In genomic region chr3:31019287-31019686, GRCm38 (mm10) we compare ENCODE assay signal across 24 mouse cellular contexts. TPM values are rescaled to one million over a fixed set of nuclear protein-coding genes. Genes with fewer than 3 reads are reported as not detected.
A peak's percentile ranks its signal among the peaks of the same experiment; 100 is the strongest.
DNase-seq lines count a peak whose midpoint lies in the region; TF ChIP-seq lines count a peak whose summit lies in the region.
"Had no signal": no experiment of that assay in that cellular context is flagged by ENCODE, and none has a peak within 500 bp of the region (broad histone marks: within the 10 kb centered on the region; RNA-seq: fewer than 3 reads in every experiment).

No protein-coding gene starts in this region.

- H3K9ac ChIP-seq in ES-E14 (ENCODE audit: insufficient read depth, low read depth, low read length, poor library complexity, severe bottlenecking), result no peak overlapping the region

- peak overlapping the region; percentile 77; the same call in 1 of the 2 replicates for H3K27ac ChIP-seq in ES-E14 (ENCODE audit: insufficient read depth, low read depth, low read length, poor library complexity, severe bottlenecking)

- H3K4me1 ChIP-seq in E14TG2a.4 (replicated peaks; ENCODE audit: low read depth, low read length) (peaks cover 88% of the 10 kb centered on the region), ES-E14 (ENCODE audit: control insufficient read depth in 2 of 2, insufficient read depth in 2 of 2, low read length in 2 of 2, poor library complexity in 1 of 2) (peaks cover 15 to 23% of the 10 kb centered on the region in 2 experiments)

- H3K36me3 ChIP-seq in E14TG2a.4 (ENCODE audit: insufficient read depth, low read length) (peaks cover 48% of the 10 kb centered on the region), ES-E14 (ENCODE audit: control insufficient read depth, insufficient read depth, low read length, poor library complexity, severe bottlenecking) (peaks cover 9% of the 10 kb centered on the region; the same call in 1 of the 2 replicates)

- H3K9me3 ChIP-seq in E14TG2a.4 (ENCODE audit: low read length) (no peaks in the 10 kb centered on the region), ES-E14 (ENCODE audit: control insufficient read depth, insufficient read depth, low read depth, low read length) (no peaks in the 10 kb centered on the region)
- H3K9me3 ChIP-seq: G1E had no signal

- no peaks in the 10 kb centered on the region for H3K27me3 ChIP-seq in E14TG2a.4 (ENCODE audit: insufficient read depth, low read length)
- H3K27me3 ChIP-seq: CH12.LX, Patski had no signal

- 0 out of 2 replicates have a peak overlapping the region, but pooled peaks have one; percentile 7 for H3K4me3 ChIP-seq in E14TG2a.4 (replicated peaks; ENCODE audit: low read length)
- no peak overlapping the region for H3K4me3 ChIP-seq in ES-E14 (ENCODE audit: insufficient read depth in 1 of 2, low read depth in 1 of 2, low read length in 2 of 2, poor library complexity in 1 of 2, severe bottlenecking in 1 of 2)

- DNase-seq in ES-CJ7 (ENCODE audit: low read depth, low spot score) (peak; percentile 48), ES-E14 (ENCODE audit: low read depth, low spot score) (no peak), R1 (ENCODE audit: low read depth, low spot score) (peak; percentile 50)
- DNase-seq in spleen, postnatal 36 days (ENCODE audit: low spot score in 2 of 2), result no peak
- no peak for DNase-seq in adrenal gland, postnatal 36 days
- no peak for DNase-seq in urinary bladder, postnatal 25 days (ENCODE audit: low spot score)
- DNase-seq in spleen, postnatal 4 days (ENCODE audit: low spot score in 2 of 2), result no peak
- DNase-seq: adrenal gland, adult 2 months; adrenal gland, adult 8-10 months; adrenal gland, postnatal 10 days; adrenal gland, postnatal 14 days; adrenal gland, postnatal 25 days; B cell, adult 2 months; cerebellum, adult 11 months; cerebellum, adult 11-12 months; cerebellum, adult 18-20 months; cerebellum, adult 2 months; cerebellum, adult 8-10 months; cerebellum, adult 9-10 months; cerebellum, adult 9-11 months had no signal

- in situ Hi-C loops in ES-E14 (cut with MboI; ENCODE audit: low sequenced_read_pairs in 2 of 2, unreplicated experiment in 2 of 2), result no loop called here

- no peak for TF ChIP-seq CTCF in E14TG2a.4 (conservative IDR thresholded peaks at IDR 0.05; ENCODE audit: low read length)

TF ChIP-seq in ES-E14, 5 proteins besides CTCF, POLR2A, EP300 and RAD21:
- no peak for TF ChIP-seq CHD2 (IDR thresholded peaks at IDR 0.05; ENCODE audit: low read depth, low read length)
- TF ChIP-seq MAFK (IDR thresholded peaks at IDR 0.05; ENCODE audit: insufficient read depth, low read depth, low read length), result peak; percentile 75

RNA-seq across cellular contexts. Expression of gene Prkci, which starts 23.7 kb away (rescaled TPM):
- 95.2 and 107 TPM in 2 replicates for total RNA-seq in ES-E14 (2012; rRNA removed)
- total RNA-seq in adrenal gland, postnatal 36 days (2021), result 10 to 100 TPM; 43.2 to 56.1 TPM

RNA-seq across cellular contexts. Expression of gene Phc3, which starts 50.1 kb away (rescaled TPM):
- total RNA-seq in ES-E14 (2012; rRNA removed), result 7.1 and 7.9 TPM in 2 replicates
- 10 to 100 TPM; 31.3 to 35.2 TPM for total RNA-seq in adrenal gland, postnatal 36 days (2021)

Comparison
In these comparisons a context has a peak if more than half of its experiments do, and no peak if none do; other contexts are left out.
1. DNase-seq: peak in ES-CJ7 (single experiment) and R1 (single experiment); none in ES-E14 (single experiment), spleen, postnatal 36 days (0 of 2), adrenal gland, postnatal 36 days (0 of 2), urinary bladder, postnatal 25 days (single experiment) and spleen, postnatal 4 days (0 of 2).